Mouse (Mus musculus): Measurements from ENCODE around the gene Avpr1a. TPM values are rescaled to one million over a fixed set of nuclear protein-coding genes. Genes with fewer than 3 reads are reported as not detected.

Gene Avpr1a
- polyA plus RNA-seq (2011; ENCODE audit: insufficient read depth, insufficient read length, low replicate concordance, missing spikeins): not detected in 2 replicates

DNA sequence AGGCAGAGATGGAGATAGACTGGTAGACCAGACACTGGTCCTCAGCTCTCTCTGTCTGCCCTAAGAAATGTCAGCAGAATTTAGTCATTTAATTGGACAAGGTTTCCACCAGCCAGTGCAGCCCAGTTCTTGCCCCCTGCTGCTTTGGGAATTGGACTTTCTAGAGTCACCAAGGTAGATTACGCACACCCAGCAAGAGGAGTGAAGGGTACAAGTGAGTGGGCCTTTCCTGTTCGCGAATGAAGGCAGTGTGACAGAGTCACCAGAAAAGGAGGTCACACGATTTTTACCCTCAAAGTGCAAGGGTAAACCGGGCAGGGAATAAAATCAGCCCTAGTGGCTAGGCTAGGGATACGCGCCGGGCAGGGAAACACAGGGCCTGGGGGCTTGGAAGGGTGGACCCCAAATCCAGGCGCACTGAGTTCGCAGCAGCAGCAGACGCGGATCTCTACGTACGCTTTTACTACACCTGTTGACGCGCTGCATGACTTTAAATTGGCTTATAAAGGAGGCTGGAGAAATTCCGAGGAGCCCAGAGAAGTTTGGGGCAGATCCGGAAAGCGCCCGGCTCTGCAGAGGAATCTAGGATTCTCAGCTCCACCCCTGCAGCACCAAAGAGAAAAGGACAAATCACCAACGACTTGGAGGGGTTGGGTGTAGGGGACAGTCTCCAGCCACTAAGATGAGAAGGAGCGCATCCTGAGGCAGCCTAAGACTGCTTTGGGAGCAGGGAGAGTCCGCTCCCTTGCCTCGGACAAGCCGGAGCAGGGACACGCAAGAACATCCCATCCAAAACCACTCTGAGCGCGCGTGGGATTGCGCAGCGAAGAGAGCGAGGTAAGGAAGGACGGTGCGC is at the start of gene Avpr1a:
Avpr1a (plus strand) TSS at position 639 of the 856 bp plus-strand sequence.
- 11% methylated on average over 34 of the region's 34 CpGs for WGBS
- Histone ChIP-seq H3K4me1 (ENCODE audit: control insufficient read depth, insufficient read depth, low read length) (no peaks in the 10 kb centered on the region), H3K4me3 (replicated peaks; ENCODE audit: control insufficient read depth, low read depth, low read length) (no peak within 1 kb of the TSS), H3K27ac (ENCODE audit: control insufficient read depth, insufficient read depth, low read depth, low read length, poor library complexity) (no peak within 1 kb of the TSS)
- TF ChIP-seq POLR2A (IDR thresholded peaks at IDR 0.05; ENCODE audit: borderline replicate concordance, control insufficient read depth, low read depth, low read length): no peak
- TF ChIP-seq CTCF (IDR thresholded peaks at IDR 0.05; ENCODE audit: control insufficient read depth, insufficient read depth, low read length): no peak

DNA sequence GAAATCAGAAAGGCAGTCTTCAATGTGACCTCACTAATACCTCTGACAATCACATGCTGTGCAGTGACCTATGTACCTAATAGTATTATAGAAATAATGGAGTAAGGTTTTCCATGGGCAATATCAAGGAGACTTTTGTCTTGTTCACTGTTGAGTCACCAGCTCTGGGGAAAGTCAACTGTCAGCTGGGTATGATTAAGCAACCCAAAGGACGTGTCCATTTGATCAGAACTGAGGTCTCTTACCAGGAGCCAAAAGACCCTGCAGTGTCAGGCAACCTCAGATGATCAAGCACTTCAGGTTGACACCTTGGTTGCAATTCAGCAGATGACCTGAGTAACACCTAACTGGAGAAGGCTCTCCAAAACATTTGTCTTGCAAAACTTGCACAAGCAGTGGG is 46.0 kb upstream of the Avpr1a start:
- no peak overlapping the region for H3K4me3 ChIP-seq (replicated peaks; ENCODE audit: control insufficient read depth, low read depth, low read length)
- 37% methylated on average over 1 of the region's 1 CpGs for WGBS
- H3K27ac ChIP-seq (ENCODE audit: control insufficient read depth, insufficient read depth, low read depth, low read length, poor library complexity): no peak overlapping the region
- no peaks in the 10 kb centered on the region for H3K4me1 ChIP-seq (ENCODE audit: control insufficient read depth, insufficient read depth, low read length)
- no peak for TF ChIP-seq POLR2A (IDR thresholded peaks at IDR 0.05; ENCODE audit: borderline replicate concordance, control insufficient read depth, low read depth, low read length)
- no peak for TF ChIP-seq CTCF (IDR thresholded peaks at IDR 0.05; ENCODE audit: control insufficient read depth, insufficient read depth, low read length)

DNA sequence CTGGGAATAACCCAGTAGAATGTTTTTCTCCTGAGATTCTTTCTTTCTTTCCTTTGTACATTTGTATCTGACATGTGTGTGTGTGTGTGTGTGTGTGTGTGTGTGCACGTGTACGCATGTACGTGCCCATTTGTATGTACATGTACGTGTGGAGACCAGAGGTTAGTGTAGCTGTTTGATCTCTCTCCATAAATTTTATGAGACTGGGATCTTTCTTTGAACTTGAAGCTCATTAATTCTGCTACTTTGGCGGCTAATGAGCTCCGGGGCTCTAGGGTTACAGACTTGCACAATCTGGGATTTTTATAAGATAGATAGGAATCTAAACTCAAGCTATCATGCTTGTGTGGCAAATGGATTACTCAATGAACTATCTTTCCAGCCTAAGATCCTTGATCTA is 42.0 kb upstream of the Avpr1a start:
- 84% methylated on average over 6 of the region's 6 CpGs for WGBS
- Histone ChIP-seq H3K4me3 (replicated peaks; ENCODE audit: control insufficient read depth, low read depth, low read length) (no peak overlapping the region), H3K27ac (ENCODE audit: control insufficient read depth, insufficient read depth, low read depth, low read length, poor library complexity) (no peak overlapping the region), H3K4me1 (ENCODE audit: control insufficient read depth, insufficient read depth, low read length) (no peaks in the 10 kb centered on the region)
- TF ChIP-seq POLR2A (IDR thresholded peaks at IDR 0.05; ENCODE audit: borderline replicate concordance, control insufficient read depth, low read depth, low read length): no peak
- no peak for TF ChIP-seq CTCF (IDR thresholded peaks at IDR 0.05; ENCODE audit: control insufficient read depth, insufficient read depth, low read length)

DNA sequence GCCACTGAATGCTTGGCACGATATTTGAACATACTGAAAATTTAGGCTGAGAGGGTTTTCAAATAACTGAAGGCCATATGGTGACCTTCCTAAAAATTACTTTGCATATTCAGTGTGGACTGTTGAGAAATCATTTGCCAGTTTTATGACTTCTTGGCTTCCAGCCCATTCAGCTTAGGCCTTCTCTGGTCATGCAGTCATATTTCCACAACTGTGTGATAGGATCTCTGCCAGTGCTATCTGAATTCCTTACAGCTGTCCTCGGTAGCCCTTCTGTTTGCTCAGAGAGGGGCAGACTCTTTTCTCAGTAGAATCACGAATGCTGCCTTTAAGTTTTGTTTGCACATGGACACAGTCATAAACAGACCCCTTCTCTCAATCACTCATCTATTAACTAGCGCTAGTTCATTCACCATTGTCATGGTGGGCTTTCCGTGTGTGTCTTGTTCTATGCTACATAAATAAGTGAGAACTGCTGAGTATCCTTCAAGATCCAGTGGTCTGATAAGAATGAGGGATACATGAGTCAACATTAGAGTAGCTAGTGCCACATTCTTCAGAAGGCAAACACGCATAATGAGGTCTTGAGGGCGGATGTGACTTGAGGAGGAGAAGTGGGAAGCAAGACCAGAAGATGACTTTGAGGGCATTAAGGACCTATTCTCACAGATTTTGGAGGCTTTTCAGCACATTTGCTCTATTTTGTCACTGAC is 39.4 kb upstream of the Avpr1a start:
- Histone ChIP-seq H3K4me1 (ENCODE audit: control insufficient read depth, insufficient read depth, low read length) (no peaks in the 10 kb centered on the region), H3K27ac (ENCODE audit: control insufficient read depth, insufficient read depth, low read depth, low read length, poor library complexity) (no peak overlapping the region), H3K4me3 (replicated peaks; ENCODE audit: control insufficient read depth, low read depth, low read length) (no peak overlapping the region)
- WGBS: 79% methylated on average over 7 of the region's 7 CpGs
- no peak for TF ChIP-seq CTCF (IDR thresholded peaks at IDR 0.05; ENCODE audit: control insufficient read depth, insufficient read depth, low read length)
- no peak for TF ChIP-seq POLR2A (IDR thresholded peaks at IDR 0.05; ENCODE audit: borderline replicate concordance, control insufficient read depth, low read depth, low read length)

DNA sequence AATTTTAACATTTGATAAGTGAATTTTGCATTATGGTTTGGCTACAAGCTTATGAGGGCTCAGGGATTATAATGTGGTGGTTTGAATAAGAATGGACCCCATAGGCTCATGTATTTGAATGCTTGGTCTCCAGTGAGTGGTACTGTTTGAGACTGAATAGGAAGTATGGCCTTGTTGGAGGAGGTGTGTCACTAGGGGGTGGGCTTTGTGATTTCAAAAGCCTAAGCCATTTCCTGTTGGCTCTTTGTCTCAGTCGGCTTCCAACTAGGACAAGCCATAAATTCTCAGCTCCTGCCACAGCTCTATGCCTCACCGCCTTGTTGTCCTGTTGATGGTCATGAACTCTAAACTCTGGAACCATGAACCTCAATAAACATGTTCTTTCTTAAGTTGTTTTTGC is 37.5 kb upstream of the Avpr1a start:
- TF ChIP-seq CTCF (IDR thresholded peaks at IDR 0.05; ENCODE audit: control insufficient read depth, insufficient read depth, low read length) (no peak), POLR2A (IDR thresholded peaks at IDR 0.05; ENCODE audit: borderline replicate concordance, control insufficient read depth, low read depth, low read length) (no peak)
- 43% methylated on average over 2 of the region's 2 CpGs for WGBS
- Histone ChIP-seq H3K4me3 (replicated peaks; ENCODE audit: control insufficient read depth, low read depth, low read length) (no peak overlapping the region), H3K4me1 (ENCODE audit: control insufficient read depth, insufficient read depth, low read length) (no peaks in the 10 kb centered on the region), H3K27ac (ENCODE audit: control insufficient read depth, insufficient read depth, low read depth, low read length, poor library complexity) (no peak overlapping the region)

DNA sequence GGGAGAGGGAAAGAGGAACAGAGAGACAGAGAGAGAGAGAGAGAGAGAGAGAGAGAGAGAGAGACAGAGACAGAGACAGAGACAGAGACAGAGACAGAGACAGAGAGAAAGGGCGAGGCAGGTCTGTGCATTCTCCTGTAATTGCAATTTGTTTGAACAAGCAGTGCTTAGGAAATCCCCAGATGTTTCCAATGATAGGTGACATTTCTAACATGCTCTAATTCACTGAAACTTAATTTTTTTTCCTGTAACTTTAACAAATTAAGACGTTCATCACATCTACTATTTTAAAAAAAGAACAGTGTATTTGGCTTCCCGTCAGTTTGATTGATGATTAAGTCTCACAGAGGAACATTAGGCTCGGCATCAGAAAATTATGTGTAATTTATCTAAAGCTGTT is 15.6 kb upstream of the Avpr1a start:
- TF ChIP-seq POLR2A (IDR thresholded peaks at IDR 0.05; ENCODE audit: borderline replicate concordance, control insufficient read depth, low read depth, low read length) (no peak), CTCF (IDR thresholded peaks at IDR 0.05; ENCODE audit: control insufficient read depth, insufficient read depth, low read length) (no peak)
- WGBS: 68% methylated on average over 4 of the region's 4 CpGs
- Histone ChIP-seq H3K4me1 (ENCODE audit: control insufficient read depth, insufficient read depth, low read length) (no peaks in the 10 kb centered on the region), H3K4me3 (replicated peaks; ENCODE audit: control insufficient read depth, low read depth, low read length) (no peak overlapping the region), H3K27ac (ENCODE audit: control insufficient read depth, insufficient read depth, low read depth, low read length, poor library complexity) (no peak overlapping the region)

DNA sequence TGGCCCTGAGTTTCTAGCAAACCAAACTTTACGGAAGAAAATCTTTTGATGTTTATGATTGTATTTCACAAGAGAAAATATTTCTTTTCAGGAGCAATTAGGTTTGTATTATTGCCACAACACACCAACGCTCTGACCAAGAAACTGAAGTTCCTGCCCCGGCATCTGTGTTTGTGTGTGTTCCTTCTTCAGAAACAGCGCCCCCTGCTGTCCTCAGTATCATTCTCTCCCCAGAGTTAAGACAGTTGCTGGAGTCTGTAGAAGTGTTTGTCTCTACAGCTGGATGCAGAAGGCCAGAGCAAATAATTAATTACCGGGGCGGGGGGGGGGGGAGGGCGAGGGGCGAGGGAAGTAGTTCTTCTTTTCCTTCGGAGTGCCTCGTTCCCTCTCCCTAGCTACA is 1.0 kb upstream of the Avpr1a start:
- H3K27ac ChIP-seq (ENCODE audit: control insufficient read depth, insufficient read depth, low read depth, low read length, poor library complexity): no peak overlapping the region
- peak; percentile 45 for TF ChIP-seq CTCF (IDR thresholded peaks at IDR 0.05; ENCODE audit: control insufficient read depth, insufficient read depth, low read length)
- TF ChIP-seq POLR2A (IDR thresholded peaks at IDR 0.05; ENCODE audit: borderline replicate concordance, control insufficient read depth, low read depth, low read length): no peak
- H3K4me1 ChIP-seq (ENCODE audit: control insufficient read depth, insufficient read depth, low read length): no peaks in the 10 kb centered on the region
- H3K4me3 ChIP-seq (replicated peaks; ENCODE audit: control insufficient read depth, low read depth, low read length): no peak overlapping the region
- WGBS: 19% methylated on average over 7 of the region's 10 CpGs

Data from bone marrow, adult 2 months (tissue).